Mouse (Mus musculus): ENCODE results near the gene Entpd8. TPM values are rescaled to one million over a fixed set of nuclear protein-coding genes. Genes with fewer than 3 reads are reported as not detected.

Gene Entpd8
- polyA plus RNA-seq, 1 experiment from 2014 or later = not detected

DNA sequence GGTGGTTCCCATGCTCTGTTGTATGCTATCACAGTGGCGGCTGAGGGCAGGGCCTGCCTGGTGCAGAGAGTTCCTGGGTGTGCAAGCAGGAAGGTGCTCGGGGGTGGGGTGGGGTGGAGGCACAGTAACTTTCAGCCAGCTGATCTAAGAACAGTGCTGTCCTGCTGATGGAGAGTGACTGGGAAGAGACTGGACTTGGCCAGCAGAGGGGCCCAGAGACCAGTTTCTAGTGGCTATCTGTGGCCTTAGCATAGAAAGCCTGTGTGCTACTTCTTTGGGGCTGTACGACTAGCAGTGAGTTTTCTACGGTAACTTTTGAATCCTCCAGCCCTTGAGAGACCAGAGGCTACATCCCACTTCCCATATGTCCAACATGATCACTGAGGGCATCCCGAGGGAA is 18.9 kb downstream of the Entpd8 start:
- Histone ChIP-seq H3K27me3 (peaks cover 8% of the 10 kb centered on the region; the same call in 1 of the 2 replicates), H3K27ac (0 out of 2 replicates have a peak overlapping the region, but pooled peaks have one; percentile 19), H3K36me3 (no peaks in the 10 kb centered on the region), H3K9me3 (replicated peaks) (no peaks in the 10 kb centered on the region), H3K4me1 (peaks cover 17% of the 10 kb centered on the region), H3K4me3 (no peak overlapping the region), H3K4me2 (replicated peaks) (no peak overlapping the region), H3K9ac (no peak overlapping the region)
- WGBS = 40% methylated on average over 5 of the region's 5 CpGs
- peak; percentile 78 for ATAC-seq (ENCODE audit: low FRiP score)

GRCm38 (mm10) chr2:25099703-25100102 is 19.6 kb downstream of the Entpd8 start:
- ATAC-seq (ENCODE audit: low FRiP score) = peak; percentile 76
- Histone ChIP-seq H3K27me3 (peaks cover 2% of the 10 kb centered on the region; the same call in 1 of the 2 replicates), H3K4me1 (peaks cover 17% of the 10 kb centered on the region), H3K9me3 (replicated peaks) (no peaks in the 10 kb centered on the region), H3K9ac (no peak overlapping the region), H3K27ac (peak overlapping the region; percentile 19; the same call in 1 of the 2 replicates), H3K36me3 (no peaks in the 10 kb centered on the region), H3K4me3 (no peak overlapping the region), H3K4me2 (replicated peaks) (no peak overlapping the region)
- 47% methylated on average over 3 of the region's 3 CpGs for WGBS

- Histone ChIP-seq H3K36me3 (no peaks in the 10 kb centered on the region), H3K27me3 (no peaks in the 10 kb centered on the region), H3K27ac (no peak overlapping the region), H3K4me1 (peaks cover 12% of the 10 kb centered on the region), H3K9ac (no peak overlapping the region), H3K4me2 (replicated peaks) (no peak overlapping the region), H3K4me3 (no peak overlapping the region), H3K9me3 (replicated peaks) (no peaks in the 10 kb centered on the region)
- ATAC-seq (ENCODE audit: low FRiP score) = no peak
- 87% methylated on average over 2 of the region's 2 CpGs for WGBS
These were observed 24.0 kb downstream of the Entpd8 start for GRCm38 (mm10) chr2:25104122-25104521.

GRCm38 (mm10) chr2:25106045-25106444 is 25.9 kb downstream of the Entpd8 start:
- Histone ChIP-seq H3K27me3 (no peaks in the 10 kb centered on the region), H3K36me3 (no peaks in the 10 kb centered on the region), H3K4me2 (replicated peaks) (no peak overlapping the region), H3K4me1 (0 out of 2 replicates have a peak, but pooled peaks cover under 1% of the 10 kb centered on the region), H3K9me3 (replicated peaks) (no peaks in the 10 kb centered on the region), H3K4me3 (no peak overlapping the region), H3K27ac (no peak overlapping the region), H3K9ac (no peak overlapping the region)
- no peak for ATAC-seq (ENCODE audit: low FRiP score)
- 81% methylated on average over 3 of the region's 3 CpGs for WGBS

GRCm38 (mm10) chr2:25109487-25109886 is 29.4 kb downstream of the Entpd8 start:
- Histone ChIP-seq H3K36me3 (no peaks in the 10 kb centered on the region), H3K4me2 (replicated peaks) (no peak overlapping the region)

GRCm38 (mm10) chr2:25110505-25111183 is 30.5 kb downstream of the Entpd8 start:
- no peak overlapping the region for H3K4me3 ChIP-seq
- no peaks in the 10 kb centered on the region for H3K27me3 ChIP-seq
- no peaks in the 10 kb centered on the region for H3K36me3 ChIP-seq
- peaks cover 8% of the 10 kb centered on the region; the same call in 1 of the 2 replicates for H3K4me1 ChIP-seq
- no peaks in the 10 kb centered on the region for H3K9me3 ChIP-seq (replicated peaks)
- no peak overlapping the region for H3K27ac ChIP-seq
- no peak overlapping the region for H3K4me2 ChIP-seq (replicated peaks)
- H3K9ac ChIP-seq = no peak overlapping the region
- ATAC-seq (ENCODE audit: low FRiP score) = no peak

More at GRCm38 (mm10) chr2:25109487-25109886, 29.4 kb downstream of the Entpd8 start:
- peaks cover 6% of the 10 kb centered on the region; the same call in 1 of the 2 replicates for H3K4me1 ChIP-seq
- H3K9ac ChIP-seq = no peak overlapping the region
- ATAC-seq (ENCODE audit: low FRiP score) = 0 out of 2 replicates have a peak, but pooled peaks have one; percentile 26
- no peak overlapping the region for H3K27ac ChIP-seq
- no peaks in the 10 kb centered on the region for H3K9me3 ChIP-seq (replicated peaks)
- no peak overlapping the region for H3K4me3 ChIP-seq
- H3K27me3 ChIP-seq = no peaks in the 10 kb centered on the region

- Histone ChIP-seq H3K36me3 (no peaks in the 10 kb centered on the region), H3K9ac (no peak overlapping the region), H3K27ac (no peak overlapping the region), H3K4me1 (peaks cover 10% of the 10 kb centered on the region; the same call in 1 of the 2 replicates), H3K4me2 (replicated peaks) (no peak overlapping the region), H3K27me3 (no peaks in the 10 kb centered on the region), H3K4me3 (no peak overlapping the region), H3K9me3 (replicated peaks) (no peaks in the 10 kb centered on the region)
- WGBS = 46% methylated on average over 9 of the region's 9 CpGs
- no peak for ATAC-seq (ENCODE audit: low FRiP score)
These were observed 31.2 kb downstream of the Entpd8 start for GRCm38 (mm10) chr2:25111184-25111791.

GRCm38 (mm10) chr2:25114308-25114707 is 34.2 kb downstream of the Entpd8 start:
- WGBS = 76% methylated on average over 2 of the region's 2 CpGs
- Histone ChIP-seq H3K36me3 (no peaks in the 10 kb centered on the region), H3K9ac (no peak overlapping the region), H3K4me2 (replicated peaks) (no peak overlapping the region), H3K27ac (no peak overlapping the region), H3K27me3 (no peaks in the 10 kb centered on the region), H3K4me1 (peaks cover 10% of the 10 kb centered on the region; the same call in 1 of the 2 replicates), H3K4me3 (no peak overlapping the region), H3K9me3 (replicated peaks) (no peaks in the 10 kb centered on the region)
- no peak for ATAC-seq (ENCODE audit: low FRiP score)

DNA sequence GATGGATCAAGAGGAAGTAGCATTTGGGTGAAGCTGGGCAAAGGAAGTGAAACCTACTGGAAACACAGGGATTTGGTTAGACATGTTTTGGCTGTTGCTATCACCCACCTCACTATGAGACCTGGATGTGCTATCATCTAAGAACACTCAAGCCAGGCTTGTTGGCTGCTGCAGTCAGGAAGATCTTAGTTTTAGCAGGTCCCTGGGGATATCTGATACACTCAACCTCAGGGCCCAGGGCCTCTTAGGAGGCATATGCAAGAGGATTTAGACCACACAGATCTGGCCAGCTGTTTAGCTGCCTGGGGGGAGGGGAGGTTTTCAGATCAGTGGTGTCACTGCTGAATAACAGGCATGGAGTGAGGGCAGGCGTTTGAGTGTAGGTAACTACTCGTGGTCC is 35.3 kb downstream of the Entpd8 start:
- Histone ChIP-seq H3K4me3 (no peak overlapping the region), H3K27ac (no peak overlapping the region), H3K27me3 (no peaks in the 10 kb centered on the region), H3K9ac (no peak overlapping the region), H3K9me3 (replicated peaks) (no peaks in the 10 kb centered on the region), H3K4me2 (replicated peaks) (no peak overlapping the region), H3K4me1 (peaks cover 10% of the 10 kb centered on the region; the same call in 1 of the 2 replicates), H3K36me3 (no peaks in the 10 kb centered on the region)
- 75% methylated on average over 2 of the region's 2 CpGs for WGBS
- no peak for ATAC-seq (ENCODE audit: low FRiP score)

DNA sequence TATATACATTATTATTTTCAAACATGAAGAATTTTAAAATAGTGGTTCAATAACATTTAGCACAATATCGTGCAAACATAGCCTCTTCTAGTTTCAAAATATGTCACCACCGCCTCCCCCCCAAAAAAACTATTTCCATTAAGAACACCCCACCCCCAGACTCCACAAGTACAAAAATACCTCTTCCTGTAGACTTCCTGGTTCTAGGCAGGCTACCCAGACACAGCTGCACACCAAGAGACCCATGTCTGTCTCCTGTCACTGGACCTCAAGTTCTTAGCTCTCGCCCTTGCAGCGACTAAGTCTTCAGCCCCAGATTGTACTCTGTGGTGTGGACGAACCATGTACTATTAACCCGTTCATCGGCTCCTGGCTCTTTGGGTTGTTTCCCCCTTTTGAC is 40.9 kb downstream of the Entpd8 start:
- Histone ChIP-seq H3K27ac (no peak overlapping the region), H3K4me3 (no peak overlapping the region), H3K4me1 (peaks cover 18% of the 10 kb centered on the region), H3K9me3 (replicated peaks) (no peaks in the 10 kb centered on the region), H3K36me3 (no peaks in the 10 kb centered on the region), H3K27me3 (no peaks in the 10 kb centered on the region), H3K9ac (no peak overlapping the region), H3K4me2 (replicated peaks) (no peak overlapping the region)
- WGBS = 83% methylated on average over 7 of the region's 7 CpGs
- no peak for ATAC-seq (ENCODE audit: low FRiP score)

- no peak for ATAC-seq (ENCODE audit: low FRiP score)
- Histone ChIP-seq H3K27ac (no peak overlapping the region), H3K36me3 (no peaks in the 10 kb centered on the region), H3K4me2 (replicated peaks) (no peak overlapping the region), H3K4me1 (peaks cover 34% of the 10 kb centered on the region), H3K27me3 (no peaks in the 10 kb centered on the region), H3K9me3 (replicated peaks) (no peaks in the 10 kb centered on the region), H3K4me3 (no peak overlapping the region), H3K9ac (no peak overlapping the region)
- WGBS = 82% methylated on average over 2 of the region's 2 CpGs
These were observed 42.6 kb downstream of the Entpd8 start for GRCm38 (mm10) chr2:25122666-25123065.

DNA sequence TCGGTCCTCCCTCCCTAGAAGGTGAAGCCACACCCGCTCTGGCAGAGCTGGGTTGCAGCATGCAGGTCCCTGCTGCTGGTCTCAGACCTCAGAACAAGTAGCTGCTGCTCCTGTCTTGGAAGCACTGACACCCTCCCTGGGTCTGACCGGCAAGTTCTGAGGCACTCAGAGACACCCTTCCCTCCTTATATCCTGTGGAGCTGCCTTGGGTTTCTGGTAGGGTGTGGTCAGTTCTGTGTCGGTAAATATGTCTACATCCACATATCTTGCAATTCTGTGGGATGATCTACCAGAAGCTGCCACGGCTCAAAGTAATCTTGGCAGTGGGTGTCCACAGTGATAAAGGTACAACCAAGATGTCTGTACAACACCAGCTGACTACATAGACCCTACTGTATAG is 43.4 kb downstream of the Entpd8 start:
- Histone ChIP-seq H3K9ac (no peak overlapping the region), H3K9me3 (replicated peaks) (no peaks in the 10 kb centered on the region), H3K27me3 (no peaks in the 10 kb centered on the region), H3K27ac (no peak overlapping the region), H3K36me3 (no peaks in the 10 kb centered on the region), H3K4me2 (replicated peaks) (no peak overlapping the region), H3K4me3 (no peak overlapping the region), H3K4me1 (peaks cover 42% of the 10 kb centered on the region)
- 93% methylated on average over 5 of the region's 5 CpGs for WGBS
- ATAC-seq (ENCODE audit: low FRiP score) = no peak

DNA sequence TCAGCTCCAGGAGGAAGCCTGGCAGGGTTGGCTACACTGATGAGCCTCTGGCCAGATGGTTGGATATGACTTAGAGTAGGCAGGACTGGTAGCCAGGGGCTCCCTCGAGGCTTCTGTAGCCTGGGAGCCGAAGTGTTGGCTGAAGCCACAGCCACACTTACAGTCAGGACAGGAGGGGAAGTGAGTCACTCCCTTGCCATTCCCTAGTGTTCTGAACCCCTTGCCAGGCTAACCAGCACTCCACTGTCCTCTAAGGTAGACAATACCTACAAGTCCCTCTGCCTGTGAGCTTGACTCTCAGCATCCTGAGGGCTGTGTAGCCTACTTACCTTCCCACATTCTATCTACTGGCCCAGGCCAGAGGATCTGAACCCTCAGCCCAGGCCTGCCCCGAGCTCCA is 44.3 kb downstream of the Entpd8 start:
- no peaks in the 10 kb centered on the region for H3K36me3 ChIP-seq
- ATAC-seq (ENCODE audit: low FRiP score) = no peak
- H3K4me3 ChIP-seq = no peak overlapping the region
- no peak overlapping the region for H3K4me2 ChIP-seq (replicated peaks)
- no peaks in the 10 kb centered on the region for H3K27me3 ChIP-seq
- H3K27ac ChIP-seq = peak overlapping the region; percentile 97
- peaks cover 51% of the 10 kb centered on the region for H3K4me1 ChIP-seq
- no peaks in the 10 kb centered on the region for H3K9me3 ChIP-seq (replicated peaks)
- H3K9ac ChIP-seq = no peak overlapping the region
- WGBS = 65% methylated on average over 3 of the region's 3 CpGs

Measured in hindbrain, embryonic 12.5 days (tissue).